Mouse (Mus musculus) lung, postnatal 0 days (tissue): ENCODE measurements around the gene Mical3.

Experiments
- CTCF ChIP-seq: IDR thresholded peaks from 2 replicates; pipeline ENCODE4 v1.5.1; 2016; ENCODE audit warnings: antibody characterized with exemption, mild to moderate bottlenecking
- EP300 ChIP-seq: IDR thresholded peaks from 2 replicates; pipeline ENCODE4 v1.6.1; 2016; ENCODE audit warnings: antibody characterized with exemption, mild to moderate bottlenecking, control low read depth

DNA sequence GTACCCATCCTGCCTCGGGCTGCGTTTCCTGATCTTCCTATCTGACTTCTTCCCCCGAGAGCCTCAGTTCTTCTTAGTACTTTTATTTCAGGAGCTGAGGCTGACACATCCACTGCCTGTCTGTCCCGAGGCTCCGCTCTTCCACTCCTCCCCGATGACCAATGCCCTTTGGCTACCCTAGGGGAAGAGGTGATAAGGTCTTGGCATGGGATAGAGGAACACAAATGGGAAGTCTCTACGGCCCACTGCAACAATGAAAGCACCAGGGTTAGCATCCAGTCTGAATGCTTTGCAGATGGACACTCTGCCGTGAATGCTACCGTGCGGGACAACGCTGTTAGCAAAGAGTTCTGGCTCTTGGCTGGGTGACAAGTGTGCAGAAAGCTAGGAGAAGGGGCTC is 116.5 kb downstream of the Mical3 start:
- TF ChIP-seq CTCF (no peak), EP300 (no peak)
